Mouse (Mus musculus) E14TG2a.4 (cell line): Measurements from ENCODE around the gene Ly6g6d.

ENCODE experiments used
- H3K27me3 ChIP-seq: 2 replicates; pipeline ENCODE4 v1.6.1; 2014; ENCODE audit warnings: low read length, control low read depth; ENCODE audit not compliant: insufficient read depth
- H3K36me3 ChIP-seq: 2 replicates; pipeline ENCODE4 v1.6.1; 2014; ENCODE audit warnings: low read length, control low read depth; ENCODE audit not compliant: insufficient read depth
- H3K4me1 ChIP-seq: replicated peaks from 2 replicates; pipeline ENCODE4 v1.6.1; 2014; ENCODE audit warnings: low read depth, low read length, control low read depth
- H3K4me3 ChIP-seq: replicated peaks from 2 replicates; pipeline ENCODE4 v1.5.1; 2014; ENCODE audit warnings: mild to moderate bottlenecking, low read length
- H3K9me3 ChIP-seq: 2 replicates; pipeline ENCODE4 v1.6.1; 2014; ENCODE audit warnings: low read length, control low read depth
- CTCF ChIP-seq: conservative IDR thresholded peaks from 2 replicates; pipeline ENCODE4 v1.5.1; 2014; ENCODE audit warnings: low read length
- NANOG ChIP-seq: IDR thresholded peaks from 2 replicates; pipeline ENCODE4 v1.6.1; 2014; ENCODE audit warnings: borderline replicate concordance, low read length, mixed read lengths
- POU5F1 ChIP-seq: IDR thresholded peaks from 2 replicates; pipeline ENCODE4 v1.6.1; 2014; ENCODE audit warnings: low read length, borderline replicate concordance

Gene Ly6g6d

DNA sequence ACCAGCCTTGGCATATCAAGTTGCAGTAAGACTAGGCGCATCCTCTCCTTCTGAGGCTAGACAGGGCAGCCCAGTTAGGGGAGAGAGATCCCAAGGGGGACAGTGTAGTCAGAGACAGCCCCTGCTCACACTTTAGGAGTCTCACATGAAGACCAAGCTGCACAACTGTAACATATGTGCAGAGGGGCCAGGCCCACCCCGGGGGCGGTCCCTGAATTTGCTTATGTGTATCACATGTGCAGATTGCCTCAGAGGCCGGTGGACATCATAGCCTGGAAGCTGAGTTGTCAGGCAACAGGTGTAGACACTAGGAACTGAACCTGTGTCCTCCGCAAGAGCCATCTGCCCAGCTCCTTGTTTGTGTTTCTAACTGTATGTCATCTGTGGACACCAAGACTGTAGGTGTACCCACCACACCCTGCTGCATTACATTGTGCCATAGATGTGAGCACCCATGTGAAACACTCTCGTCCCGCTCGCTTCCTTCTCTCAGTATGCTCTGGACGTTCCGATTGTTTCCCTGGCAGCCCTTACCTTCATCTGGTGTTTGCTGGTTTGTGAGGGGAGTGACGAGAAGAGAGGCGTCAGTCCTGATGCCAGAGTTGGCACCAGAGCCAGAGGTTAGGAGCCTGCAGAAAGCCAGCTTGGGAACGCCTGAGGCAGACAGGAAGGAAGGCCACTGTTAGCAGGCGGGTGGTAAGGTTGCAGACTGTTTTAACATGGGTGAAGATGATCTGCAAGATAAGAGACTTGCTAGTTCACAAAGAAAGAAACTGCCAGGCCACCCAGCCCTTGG is 14.7 kb upstream of the Ly6g6d start:
- Histone ChIP-seq H3K4me3 (no peak overlapping the region), H3K27me3 (no peaks in the 10 kb centered on the region), H3K36me3 (peaks cover 71% of the 10 kb centered on the region), H3K9me3 (no peaks in the 10 kb centered on the region), H3K4me1 (peaks cover 57% of the 10 kb centered on the region)
- TF ChIP-seq CTCF: no peak
- no peak for TF ChIP-seq POU5F1
- TF ChIP-seq NANOG: no peak

DNA sequence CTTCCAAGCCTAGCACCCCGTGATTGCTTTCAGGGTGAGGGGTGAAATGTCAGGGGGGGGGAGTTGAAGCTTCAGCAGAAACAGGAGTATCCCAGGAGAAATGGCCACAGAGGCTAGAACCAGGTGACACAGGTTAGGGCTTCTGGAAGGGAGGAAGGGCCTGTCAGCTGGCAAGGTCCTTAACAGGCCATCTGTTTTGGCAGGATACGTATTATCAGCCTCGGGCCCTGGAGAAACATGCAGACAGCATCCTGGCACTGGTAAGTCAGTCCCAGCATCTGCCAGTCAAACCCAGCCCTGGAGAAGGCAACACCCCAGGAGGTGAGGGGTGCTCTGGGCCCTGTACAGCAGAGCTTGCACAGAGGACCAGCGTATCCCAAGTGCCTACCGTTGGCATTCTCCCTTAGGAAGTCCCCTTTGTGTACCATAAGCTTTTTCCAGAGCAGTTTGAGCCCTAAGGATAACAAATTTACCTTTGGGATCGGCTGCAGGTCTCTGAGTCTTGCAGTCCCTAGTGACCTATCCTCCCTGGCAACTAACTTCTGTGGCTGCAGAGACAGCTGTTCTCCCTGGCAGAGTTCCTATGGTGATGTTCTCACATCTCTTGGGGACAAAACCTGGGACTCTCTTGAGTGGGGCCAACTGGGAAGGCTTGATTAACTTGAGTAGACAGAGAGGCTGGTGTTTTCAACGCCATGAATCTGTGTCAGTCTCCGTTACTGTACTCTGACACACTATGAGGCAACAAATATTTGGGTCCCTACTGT is 12.5 kb upstream of the Ly6g6d start:
- Histone ChIP-seq H3K4me3 (peak overlapping the region; percentile 88), H3K36me3 (peaks cover 49% of the 10 kb centered on the region), H3K9me3 (no peaks in the 10 kb centered on the region), H3K4me1 (peaks cover 36% of the 10 kb centered on the region), H3K27me3 (no peaks in the 10 kb centered on the region)
- no peak for TF ChIP-seq CTCF
- no peak for TF ChIP-seq NANOG
- TF ChIP-seq POU5F1: no peak

DNA sequence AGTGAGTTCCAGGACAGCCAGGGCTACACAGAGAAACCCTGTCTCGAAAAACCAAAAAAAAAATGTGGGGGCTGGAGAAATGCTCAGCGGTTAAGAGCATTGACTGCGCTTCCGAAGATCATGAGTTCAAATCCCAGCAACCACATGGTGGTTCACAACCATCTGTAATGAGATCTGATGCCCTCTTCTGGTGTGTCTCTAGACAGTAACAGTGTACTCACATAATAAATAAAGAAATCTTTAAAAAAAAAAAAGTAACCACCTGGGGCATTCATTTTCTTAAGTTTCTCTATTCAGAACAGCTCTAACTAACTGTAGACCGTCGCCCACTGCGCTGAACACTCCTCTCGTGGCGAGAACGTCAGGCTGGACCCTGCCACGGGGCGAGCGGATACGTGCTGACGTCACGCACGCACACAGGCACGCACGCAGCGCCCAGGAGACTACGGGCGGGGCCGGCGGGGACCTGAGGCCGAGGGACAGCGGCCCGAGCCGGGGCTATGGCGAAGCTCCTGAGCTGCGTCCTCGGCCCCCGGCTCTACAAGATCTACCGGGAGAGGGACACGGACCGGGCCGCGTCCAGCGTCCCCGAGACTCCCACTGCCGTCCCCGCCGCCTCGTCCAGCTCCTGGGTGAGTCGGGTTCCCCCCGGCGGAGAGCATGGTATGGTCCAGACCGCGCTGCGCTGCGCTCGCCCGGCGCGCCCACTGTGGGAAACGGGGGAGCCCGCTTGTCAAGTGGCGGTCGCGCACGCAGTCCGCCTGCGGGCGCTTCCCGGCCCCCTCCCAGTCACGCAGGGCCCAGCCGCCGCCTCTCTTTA is 11.2 kb upstream of the Ly6g6d start, which contains the start of gene Abhd16a:
TSS of gene Abhd16a (plus strand) at position 439 of the 820 bp plus-strand sequence.
- no peaks in the 10 kb centered on the region for H3K9me3 ChIP-seq
- H3K36me3 ChIP-seq: peaks cover 36% of the 10 kb centered on the region
- H3K4me3 ChIP-seq: peak within 1 kb of the TSS; percentile 88
- H3K27me3 ChIP-seq: 0 out of 2 replicates have a peak, but pooled peaks cover 2% of the 10 kb centered on the region
- TF ChIP-seq NANOG: no peak
- no peak for TF ChIP-seq POU5F1
- TF ChIP-seq CTCF: no peak
- H3K4me1 ChIP-seq: peaks cover 36% of the 10 kb centered on the region

DNA sequence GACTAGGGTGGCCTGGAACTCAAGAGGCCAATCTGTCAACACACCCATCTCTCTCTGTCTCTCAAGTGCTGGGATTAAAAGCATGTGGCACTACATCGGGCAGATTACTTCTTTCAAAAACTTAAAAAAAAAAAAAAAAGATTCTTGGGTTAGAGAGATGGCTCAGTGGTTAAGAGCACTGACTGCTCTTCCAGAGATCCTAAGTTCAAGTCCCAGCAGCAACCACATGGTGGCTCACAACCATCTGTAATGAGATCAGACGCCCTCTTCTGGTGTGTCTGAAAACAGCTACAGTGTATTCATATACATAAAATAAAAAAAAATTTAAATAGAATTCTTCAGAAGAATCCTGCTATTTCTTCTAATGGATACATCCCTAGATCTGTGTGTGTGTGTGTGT is 10.3 kb upstream of the Ly6g6d start:
- H3K4me3 ChIP-seq: no peak overlapping the region
- TF ChIP-seq NANOG (no peak), POU5F1 (no peak), CTCF (peak; percentile 35)
- peaks cover 32% of the 10 kb centered on the region for H3K4me1 ChIP-seq
- 0 out of 2 replicates have a peak, but pooled peaks cover 2% of the 10 kb centered on the region for H3K27me3 ChIP-seq
- no peaks in the 10 kb centered on the region for H3K9me3 ChIP-seq
- peaks cover 28% of the 10 kb centered on the region for H3K36me3 ChIP-seq

DNA sequence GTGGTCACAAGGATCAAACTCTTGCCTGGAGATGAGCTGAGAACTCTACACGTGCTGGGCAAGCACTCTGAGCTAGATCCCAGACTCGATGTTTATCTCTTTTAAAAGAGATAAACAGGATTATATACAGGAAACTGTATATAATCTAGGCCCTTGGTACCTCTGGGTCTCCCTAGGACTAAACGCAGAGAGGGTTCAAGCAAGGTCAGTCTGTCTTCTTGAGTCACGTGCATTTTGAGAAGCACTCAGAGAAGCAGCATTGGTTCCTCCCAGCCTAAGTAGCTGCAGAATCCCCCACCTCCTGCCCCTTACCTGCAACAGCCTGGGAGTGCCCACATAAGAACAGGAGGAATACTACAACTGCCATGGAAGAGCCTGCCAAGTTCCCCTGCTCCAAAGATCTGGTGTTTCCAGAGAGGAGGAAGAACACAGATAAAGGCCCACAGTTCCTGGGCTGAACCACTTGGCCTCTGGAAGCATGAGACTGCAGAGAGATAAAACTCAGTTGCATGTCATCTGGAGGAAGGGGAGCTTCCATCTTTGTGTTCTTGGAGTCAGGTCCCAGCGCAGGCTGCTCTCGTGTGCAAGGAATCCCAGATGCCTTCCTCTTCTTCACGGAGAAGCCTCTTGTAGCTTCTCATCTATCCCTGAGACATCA is 7.5 kb upstream of the Ly6g6d start, which contains the start of gene Ly6g6f:
TSS of gene Ly6g6f (minus strand) at position 403 of the 658 bp plus-strand sequence.
- TF ChIP-seq NANOG (no peak), POU5F1 (no peak), CTCF (no peak)
- Histone ChIP-seq H3K36me3 (peaks cover 2% of the 10 kb centered on the region), H3K9me3 (no peaks in the 10 kb centered on the region), H3K4me3 (no peak within 1 kb of the TSS), H3K4me1 (peaks cover 22% of the 10 kb centered on the region), H3K27me3 (peaks cover 2% of the 10 kb centered on the region; the same call in 1 of the 2 replicates)

DNA sequence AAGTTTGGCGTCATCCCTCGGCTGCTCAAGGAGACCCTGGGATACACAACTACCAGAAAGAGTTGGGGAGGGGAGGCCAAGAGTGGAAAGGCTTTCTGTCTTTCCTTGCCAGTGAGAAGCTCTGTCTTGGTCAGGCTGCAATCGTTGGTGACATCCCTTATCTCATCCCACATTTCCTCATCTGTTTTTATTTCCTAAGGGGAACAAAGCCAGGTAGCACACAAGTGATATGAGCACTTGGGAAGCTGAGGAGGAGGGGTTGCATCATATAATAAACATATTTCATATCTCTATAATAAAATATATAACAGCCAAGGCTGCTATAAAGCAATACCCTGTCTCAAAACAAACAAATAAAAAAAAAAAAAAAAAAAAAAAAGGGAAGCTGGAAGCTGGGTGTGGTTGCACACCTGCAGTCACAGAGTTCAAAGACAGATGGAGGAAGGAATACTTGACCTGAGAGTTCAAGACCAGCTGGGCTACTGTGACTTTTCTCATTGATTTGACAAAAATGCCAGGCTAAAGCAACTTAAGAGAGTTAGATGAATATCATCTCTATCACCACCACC is 6.1 kb upstream of the Ly6g6d start:
- peaks cover 26% of the 10 kb centered on the region for H3K4me1 ChIP-seq
- no peaks in the 10 kb centered on the region for H3K36me3 ChIP-seq
- H3K27me3 ChIP-seq: peaks cover 2% of the 10 kb centered on the region; the same call in 1 of the 2 replicates
- no peaks in the 10 kb centered on the region for H3K9me3 ChIP-seq
- TF ChIP-seq CTCF: no peak
- TF ChIP-seq NANOG: no peak
- TF ChIP-seq POU5F1: no peak
- no peak overlapping the region for H3K4me3 ChIP-seq

DNA sequence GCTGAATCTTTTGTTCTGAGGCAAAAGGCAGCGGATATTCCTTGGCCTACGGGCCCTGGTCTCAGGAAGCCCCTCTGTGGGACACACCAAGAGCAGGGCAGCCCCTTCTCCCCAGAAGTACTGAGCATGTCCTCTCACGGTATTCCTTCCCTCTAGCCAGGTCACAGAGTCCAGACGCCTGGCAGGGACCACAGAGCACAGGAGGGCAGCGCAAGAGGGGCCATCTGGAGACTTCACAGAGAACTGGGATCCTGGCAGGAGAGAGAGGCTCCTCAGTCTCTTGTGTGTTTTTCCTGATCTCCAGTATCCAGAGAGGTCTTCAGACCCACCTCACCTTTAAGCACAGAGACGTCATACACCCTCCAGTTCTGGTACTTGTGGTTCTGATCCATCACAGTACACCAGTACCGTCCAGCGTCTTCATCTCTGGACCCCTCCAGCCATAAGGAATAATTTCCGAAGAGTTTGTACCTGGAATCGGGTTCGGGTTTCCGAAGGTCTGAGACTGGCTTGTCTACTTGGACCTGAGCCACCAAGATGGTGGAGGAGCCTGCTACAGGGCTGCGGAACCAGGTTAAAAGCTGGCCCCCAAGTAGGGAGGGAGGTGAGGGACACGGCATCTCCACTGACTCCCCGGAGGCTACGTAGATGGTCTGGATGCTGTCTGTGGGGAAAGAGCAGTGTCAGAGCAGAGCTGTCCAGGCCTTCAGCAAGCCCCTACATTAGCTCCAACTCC is 5.1 kb upstream of the Ly6g6d start:
- 0 out of 2 replicates have a peak, but pooled peaks cover 3% of the 10 kb centered on the region for H3K36me3 ChIP-seq
- H3K4me3 ChIP-seq: no peak overlapping the region
- H3K9me3 ChIP-seq: no peaks in the 10 kb centered on the region
- TF ChIP-seq NANOG (no peak), CTCF (no peak)
- peaks cover 2% of the 10 kb centered on the region; the same call in 1 of the 2 replicates for H3K27me3 ChIP-seq
- peaks cover 35% of the 10 kb centered on the region for H3K4me1 ChIP-seq
